Mouse (Mus musculus) left cerebral cortex, adult 11 months (tissue): Measurements from ENCODE around the gene Acot7.

Experiments
- DNase-seq: peaks from one replicate; pipeline ENCODE4 v3.0.0; 2022; ENCODE audit warnings: low spot score

The Acot7 gene

DNA sequence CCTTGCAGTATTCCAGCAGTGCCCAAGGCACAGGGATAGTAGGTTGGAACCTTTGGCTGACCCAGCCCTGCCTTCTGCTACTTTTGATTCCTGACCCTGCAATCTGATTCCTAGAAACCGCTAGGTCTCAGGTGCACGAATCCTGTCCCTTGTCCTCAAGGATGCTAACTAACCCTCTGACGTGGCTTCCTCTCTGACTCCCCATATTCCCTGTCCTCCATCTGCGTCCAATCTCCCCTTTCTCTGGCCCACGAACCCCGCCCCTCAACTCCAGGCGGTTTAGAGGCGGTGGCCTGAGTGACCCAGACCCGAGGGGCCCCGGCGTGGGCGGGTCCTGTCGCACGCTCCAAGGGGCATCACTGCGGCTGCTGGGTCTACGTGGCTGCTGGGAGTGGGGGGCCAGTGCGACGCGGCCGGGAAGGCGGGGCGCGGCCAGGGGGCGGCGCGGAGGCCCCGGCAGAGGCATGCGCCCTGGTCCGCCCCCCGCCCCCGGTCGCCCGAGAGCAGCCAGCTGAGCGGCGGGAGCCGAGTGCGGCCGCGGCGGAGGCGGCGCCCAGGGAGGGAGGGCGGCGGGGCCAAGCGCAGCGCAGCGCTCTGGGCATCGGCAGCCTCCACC, 95.8 kb downstream of the Acot7 start, which contains the start of gene Gpr153:
Gene Gpr153, plus strand, starts transcription at position 612 of the 616 bp plus-strand sequence.
- no peak for DNase-seq

GRCm38 (mm10) chr4:152274681-152275131, 96.8 kb downstream of the Acot7 start:
- no peak for DNase-seq

- DNase-seq, result no peak
These were observed 98.7 kb downstream of the Acot7 start for GRCm38 (mm10) chr4:152276389-152277347.

DNA sequence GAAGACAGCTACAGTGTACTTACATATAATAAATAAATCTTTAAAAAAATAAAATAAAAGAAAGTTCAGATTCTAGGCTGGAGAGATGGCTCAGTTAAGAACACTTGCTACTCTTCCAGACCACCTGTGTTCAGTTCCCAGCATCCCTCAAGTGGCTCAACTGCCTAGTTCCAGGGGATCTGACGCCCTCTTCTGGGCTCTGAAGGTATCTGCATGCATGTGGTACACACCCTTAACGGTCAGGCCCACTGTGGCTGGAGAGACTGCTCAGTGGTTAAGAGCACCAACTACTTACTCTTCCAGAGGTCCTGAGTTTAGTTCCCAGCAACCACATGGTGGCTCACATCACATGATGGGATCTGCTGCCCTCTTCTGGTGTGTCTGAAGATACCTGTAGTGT, 100.0 kb downstream of the Acot7 start:
- DNase-seq, result no peak

DNA sequence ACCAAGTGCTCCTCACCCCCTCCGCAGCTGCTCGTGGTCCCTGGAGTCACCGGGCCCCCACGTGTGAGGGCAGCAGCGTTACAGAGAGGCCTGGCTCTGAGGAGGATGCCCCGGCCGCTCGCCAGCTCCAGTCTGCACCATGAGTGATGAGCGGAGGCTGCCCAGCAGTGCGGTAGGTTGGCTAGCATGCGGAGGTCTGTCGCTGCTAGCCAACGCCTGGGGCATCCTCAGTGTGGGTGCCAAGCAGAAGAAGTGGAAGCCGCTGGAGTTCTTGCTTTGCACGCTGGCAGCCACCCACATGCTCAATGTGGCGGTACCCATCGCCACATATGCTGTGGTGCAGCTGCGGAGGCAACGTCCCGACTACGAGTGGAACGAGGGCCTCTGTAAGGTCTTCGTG, 101.1 kb downstream of the Acot7 start:
- DNase-seq, result no peak

- DNase-seq, result no peak
These were observed 103.7 kb downstream of the Acot7 start for GRCm38 (mm10) chr4:152281601-152282000.

- no peak for DNase-seq
These were observed 104.8 kb downstream of the Acot7 start for GRCm38 (mm10) chr4:152282721-152283120.

DNA sequence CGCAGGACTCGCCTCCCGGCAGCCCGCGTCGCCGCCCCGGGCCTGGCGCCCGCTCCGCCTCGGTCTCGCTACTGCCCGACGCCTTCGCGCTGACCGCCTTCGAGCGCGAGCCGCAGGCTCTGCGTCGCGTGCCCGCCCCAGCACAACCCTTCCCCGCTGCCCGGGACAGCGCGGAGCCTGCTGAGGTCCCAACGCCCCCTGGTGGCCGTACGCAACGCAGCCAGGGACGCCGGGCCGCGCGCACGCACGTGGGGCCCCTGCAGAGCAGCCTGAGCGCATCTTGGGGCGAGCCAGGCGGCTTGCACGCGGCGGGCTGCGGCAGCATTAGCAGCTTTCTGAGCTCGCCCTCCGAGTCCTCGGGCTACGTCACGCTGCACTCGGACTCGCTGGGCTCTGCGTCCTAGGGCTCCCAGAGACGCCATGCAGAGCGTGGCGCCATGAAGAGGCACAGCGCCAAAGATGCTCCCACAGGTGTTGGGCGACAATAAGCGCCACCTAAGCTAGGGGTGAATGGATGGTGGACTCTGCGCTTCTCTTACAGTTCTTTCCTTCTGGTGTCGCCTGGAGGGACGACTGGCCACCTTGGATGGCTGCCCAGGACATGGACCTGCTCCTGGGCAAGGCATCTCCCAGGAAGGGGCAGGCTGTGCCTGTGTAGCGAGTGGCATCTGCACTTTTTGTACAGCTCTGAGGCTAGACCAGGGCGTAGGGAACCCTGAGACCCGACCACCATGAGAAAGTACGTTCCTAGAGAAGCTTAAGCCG, 105.4 kb downstream of the Acot7 start:
- peak; percentile 78 for DNase-seq

GRCm38 (mm10) chr4:152285505-152285904, 107.6 kb downstream of the Acot7 start:
- DNase-seq, result no peak

- DNase-seq, result no peak
These were observed 108.2 kb downstream of the Acot7 start for GRCm38 (mm10) chr4:152286183-152286582.

DNA sequence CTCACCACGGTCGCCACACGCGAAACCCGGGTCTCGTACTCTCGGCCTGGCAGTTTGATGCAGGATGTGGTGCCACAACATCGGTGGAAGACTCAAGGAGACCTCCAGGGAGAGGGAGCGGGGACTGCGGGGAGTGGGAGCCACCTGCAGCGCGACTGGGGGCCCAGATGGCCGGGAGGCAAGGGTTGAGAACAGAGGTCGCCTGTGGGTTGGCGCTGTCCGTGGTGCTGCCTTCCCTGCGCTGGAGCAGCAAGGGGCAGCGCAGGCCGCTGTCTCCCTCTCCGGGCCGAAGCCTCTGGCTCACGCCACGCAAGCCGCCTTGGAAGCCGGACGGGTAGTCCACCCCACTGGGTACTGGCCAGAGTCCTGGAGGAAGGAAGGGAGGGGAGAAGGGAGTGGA, 109.0 kb downstream of the Acot7 start:
- no peak for DNase-seq

DNA sequence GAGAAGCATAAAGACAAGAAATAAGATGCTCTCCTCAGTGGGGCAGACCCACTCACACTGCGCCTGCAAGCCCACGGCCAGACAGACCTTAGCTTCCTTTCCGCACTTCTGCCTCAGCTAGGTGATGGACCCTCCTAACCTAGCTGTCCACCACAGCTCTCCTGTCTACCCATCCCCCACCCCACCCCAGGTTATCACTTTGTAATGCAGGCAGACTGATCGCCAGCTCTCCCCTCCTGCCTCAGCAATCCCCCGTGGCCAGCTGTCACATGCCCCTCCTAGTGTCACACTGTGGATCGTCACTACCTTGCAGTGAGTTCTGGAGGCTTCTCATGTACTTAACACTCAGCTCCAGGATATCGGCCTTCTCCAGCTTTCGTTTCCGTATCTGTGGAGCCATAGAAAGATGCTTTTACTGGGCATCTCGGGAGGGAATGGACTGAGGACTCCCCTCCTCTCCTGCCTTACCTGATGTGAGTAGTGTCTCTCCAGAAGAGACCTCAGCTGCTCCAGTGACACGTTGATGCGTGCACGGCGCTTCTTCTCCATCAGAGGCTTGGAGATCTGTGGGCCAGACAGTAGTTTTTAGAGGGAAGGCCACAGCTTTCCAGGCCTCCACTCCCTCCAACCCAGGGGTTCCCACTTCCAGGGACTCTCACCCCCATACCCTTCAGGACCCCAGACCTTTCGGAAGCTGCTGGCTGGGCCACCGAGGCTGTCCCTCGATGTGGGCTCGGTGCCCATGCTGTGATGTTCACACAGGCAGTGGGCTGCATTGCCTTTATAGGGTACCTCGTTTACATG, 109.6 kb downstream of the Acot7 start:
- no peak for DNase-seq

- no peak for DNase-seq
These were observed 110.5 kb downstream of the Acot7 start for GRCm38 (mm10) chr4:152288398-152288945.

GRCm38 (mm10) chr4:152290385-152290784, 112.5 kb downstream of the Acot7 start:
- DNase-seq, result no peak

GRCm38 (mm10) chr4:152290991-152291390, 113.1 kb downstream of the Acot7 start:
- no peak for DNase-seq

DNA sequence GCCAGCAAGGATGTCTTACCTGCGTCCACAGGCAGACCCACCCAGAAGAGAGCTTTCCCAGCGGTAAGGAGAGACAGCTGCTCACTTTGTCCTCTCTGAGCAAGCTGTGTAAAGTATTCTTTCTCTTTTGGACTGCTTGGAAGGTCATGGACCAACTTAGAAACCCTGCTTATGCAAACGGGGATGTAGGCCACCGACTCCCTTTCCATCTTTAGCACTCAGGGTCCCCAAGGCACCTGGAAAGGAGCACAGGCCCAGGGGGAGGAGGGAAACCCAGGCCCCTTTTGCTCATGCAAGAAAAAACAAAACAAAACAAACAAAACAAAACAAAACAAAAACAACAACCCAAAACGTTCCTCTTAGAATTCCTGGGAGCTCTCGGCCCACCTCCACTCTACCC, 113.6 kb downstream of the Acot7 start, which contains the start of gene Hes3:
Gene Hes3, minus strand, starts transcription at position 101 of the 400 bp plus-strand sequence.
- DNase-seq, result no peak

DNA sequence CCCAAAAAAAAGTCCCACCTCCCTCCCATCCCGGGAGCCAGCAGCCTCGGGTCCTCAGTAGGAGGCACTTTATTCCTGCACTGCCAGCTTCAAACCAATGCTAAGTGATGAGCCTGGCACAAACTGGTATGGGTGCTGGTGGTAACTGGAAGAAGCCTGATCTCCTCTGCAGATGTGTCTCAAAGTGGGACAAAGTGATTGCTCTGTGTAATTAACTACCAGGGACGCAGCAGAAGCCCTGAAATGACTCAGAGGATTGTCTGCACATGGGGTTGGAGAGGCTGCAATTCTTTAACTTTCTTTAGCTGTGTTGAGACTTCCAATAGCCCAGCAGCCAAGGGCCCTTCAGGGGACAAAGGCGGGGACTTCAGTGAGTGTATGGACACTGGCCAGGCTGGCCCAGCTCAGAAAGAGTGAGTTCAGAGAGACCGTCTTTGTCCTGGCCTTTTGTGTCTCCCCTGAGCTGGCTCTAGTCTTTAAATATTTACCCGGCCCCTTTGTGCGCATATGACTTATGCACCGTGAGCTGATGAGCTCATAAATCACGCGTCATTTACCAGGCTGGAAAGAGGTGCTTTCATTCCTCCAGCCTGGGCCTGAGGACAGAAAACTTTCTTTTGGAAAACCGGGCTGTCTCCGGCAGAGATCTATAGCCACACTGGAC, 114.3 kb downstream of the Acot7 start:
- no peak for DNase-seq

DNA sequence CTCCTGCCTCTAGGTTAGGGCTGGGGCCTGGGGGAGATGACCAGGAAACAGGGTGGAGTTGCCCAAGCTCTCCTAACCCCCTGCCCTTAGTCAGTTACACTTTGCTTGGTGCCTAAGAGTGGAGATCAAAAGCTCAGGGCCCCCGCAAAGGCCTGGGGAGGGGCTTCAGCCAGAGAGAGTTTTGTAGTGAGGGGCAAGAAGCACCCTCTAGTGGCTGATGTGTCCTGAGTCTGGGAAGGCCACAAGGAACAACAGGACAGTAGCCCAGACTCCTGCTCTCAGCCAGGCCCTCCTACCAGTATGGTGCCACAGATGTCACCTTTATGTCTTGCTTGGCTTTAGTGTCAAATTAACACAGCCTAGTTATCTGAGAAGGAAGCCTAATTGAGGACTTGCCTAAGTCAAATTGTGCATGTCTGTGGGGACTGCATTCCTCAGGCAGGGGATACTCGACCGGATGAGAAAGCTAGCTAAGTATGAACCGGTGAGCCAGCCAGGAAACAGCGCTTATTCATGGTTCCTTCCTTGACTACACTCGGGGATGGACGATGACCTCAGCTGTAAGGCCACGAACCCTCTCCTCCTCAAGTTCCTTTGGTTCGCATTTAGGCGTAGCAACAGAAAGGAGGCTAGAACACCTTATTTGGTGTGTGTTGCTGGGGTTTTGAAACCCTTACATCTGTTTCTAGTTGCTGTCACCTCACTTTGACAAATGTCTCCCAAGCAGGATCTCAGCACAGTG, 116.4 kb downstream of the Acot7 start:
- DNase-seq, result no peak

GRCm38 (mm10) chr4:152295916-152296315, 118.0 kb downstream of the Acot7 start:
- no peak for DNase-seq

GRCm38 (mm10) chr4:152296371-152296770, 118.4 kb downstream of the Acot7 start:
- DNase-seq, result no peak
